9 mouse cellular contexts compared by ENCODE assay signal in the genomic region with DNA sequence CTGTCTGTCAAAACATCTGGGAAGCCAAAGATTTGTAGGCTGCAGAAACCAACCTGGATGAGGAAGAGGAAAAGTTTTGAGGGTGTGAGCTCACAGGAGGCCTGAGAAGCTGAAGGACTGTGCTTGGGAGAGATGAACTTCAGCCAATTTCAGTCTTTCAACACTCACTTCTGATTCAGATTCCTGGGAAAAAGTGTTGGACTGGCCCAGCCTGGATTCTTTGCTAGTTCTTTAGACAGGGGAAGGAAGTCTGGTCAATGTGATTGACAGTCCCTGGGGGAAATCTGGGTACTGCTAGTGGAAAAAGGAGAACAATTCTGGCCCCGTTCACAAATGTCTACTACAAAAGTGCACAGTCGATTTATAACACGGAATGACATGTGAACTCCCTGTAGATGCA.
DNase-seq lines count a peak whose midpoint lies in the region; ATAC-seq lines count a peak whose summit lies in the region.
"Had no signal": no experiment of that assay in that cellular context is flagged by ENCODE, and none has a peak within 500 bp of the region (broad histone marks: within the 10 kb centered on the region; RNA-seq: fewer than 3 reads in every experiment).

No protein-coding gene starts in this region.

- peak; percentile 20 to 37 for DNase-seq in kidney, adult 8-10 months
- DNase-seq in kidney, postnatal 4 days, result no peak
- peak; percentile 96 for DNase-seq in fibroblast of lung, adult 2 months (ENCODE audit: low read depth)
- peak; percentile 15 to 31 for DNase-seq in heart, postnatal 14 days
- peak; percentile 25 for DNase-seq in lung, postnatal 25 days (ENCODE audit: low spot score)
- DNase-seq in urinary bladder, postnatal 14 days (ENCODE audit: low spot score), result no peak
- DNase-seq: spleen, adult 18-20 months; thymus, adult 18-20 months had no signal

- intact Hi-C loops in heart, postnatal 14 days (cut with DNase I), result no loop called here

- ATAC-seq in megakaryocyte progenitor cell, adult 5-6 weeks (replicated peaks; ENCODE audit: poor library complexity), result no peak

Comparison
In these comparisons a context has a peak if more than half of its experiments do, and no peak if none do; other contexts are left out.
1. DNase-seq: peak in kidney, adult 8-10 months (2 of 2), fibroblast of lung, adult 2 months (single experiment), heart, postnatal 14 days (2 of 2) and lung, postnatal 25 days (single experiment); none in kidney, postnatal 4 days (0 of 2) and urinary bladder, postnatal 14 days (single experiment).